Mouse (Mus musculus) cerebellum, postnatal 4 days (tissue): ENCODE measurements around the gene Cnot2.

ENCODE experiments used
- DNase-seq, 2 experiments: peaks; one replicate each; pipeline ENCODE4 v3.0.0; 2022; ENCODE audit warnings: low spot score in 2 of 2, mixed read lengths in 1 of 2

The Cnot2 gene

GRCm38 (mm10) chr10:116480988-116481387 is 100.3 kb downstream of the Cnot2 start:
- no peak for DNase-seq

DNA sequence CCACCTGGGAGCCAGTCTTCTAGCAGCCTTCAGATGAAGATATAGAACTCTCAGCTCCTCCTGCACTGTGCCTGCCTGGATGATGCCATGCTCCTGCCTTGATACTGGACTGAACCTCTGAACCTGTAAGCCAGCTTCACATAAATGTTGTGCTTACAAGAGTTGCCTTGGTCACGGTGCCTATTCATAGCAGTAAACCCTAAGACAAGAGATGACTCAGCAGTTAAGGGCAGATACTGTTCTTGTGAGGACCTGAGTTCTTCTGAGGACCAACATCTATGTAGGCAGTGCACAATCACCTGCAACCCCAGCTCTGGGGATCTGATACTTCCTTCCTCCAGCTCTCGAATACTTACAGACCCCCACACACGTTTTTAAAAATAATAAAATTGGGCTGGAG is 104.8 kb downstream of the Cnot2 start:
- DNase-seq: no peak

GRCm38 (mm10) chr10:116475725-116476124 is 105.6 kb downstream of the Cnot2 start:
- no peak for DNase-seq

GRCm38 (mm10) chr10:116473759-116474549 is 107.4 kb downstream of the Cnot2 start, which contains the start of gene Kcnmb4:
Gene Kcnmb4, minus strand, starts transcription at chr10:116473878.
- DNase-seq: peak in 1 of 2 experiments; percentile 46

DNA sequence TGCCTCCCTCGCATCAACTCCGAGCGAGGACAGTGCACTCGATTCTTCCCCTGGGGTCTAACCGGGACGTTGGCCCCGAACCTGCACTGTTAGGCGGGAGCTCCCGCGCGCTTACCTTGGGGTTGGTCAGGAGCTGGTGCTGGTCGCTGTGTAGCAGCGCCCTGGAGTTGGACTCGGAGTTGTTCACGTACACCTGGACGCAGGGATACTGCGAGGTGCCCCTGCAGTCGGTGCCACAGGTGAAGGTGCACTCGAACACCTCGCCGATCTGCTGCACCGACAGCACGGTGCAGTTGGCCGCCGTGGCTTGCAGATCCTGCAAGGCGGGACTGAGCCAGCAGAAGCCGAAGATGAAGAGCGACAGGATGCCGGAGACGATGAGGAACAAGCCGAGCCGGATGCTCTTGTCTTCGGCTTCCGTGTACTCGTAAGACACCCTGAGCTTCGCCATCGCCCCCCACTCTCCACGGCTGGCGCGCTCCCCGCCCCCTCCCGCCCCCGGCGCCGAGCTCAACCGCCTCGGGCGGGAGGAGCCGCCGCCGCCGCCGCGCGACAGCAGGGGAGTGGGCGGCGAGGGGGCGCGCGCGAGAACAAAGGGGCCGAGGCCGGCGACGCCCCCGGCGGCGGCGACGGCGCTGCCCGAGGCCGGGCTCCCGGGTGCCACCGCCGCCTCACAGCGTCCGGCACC is 108.1 kb downstream of the Cnot2 start:
- DNase-seq: peak in 1 of 2 experiments; percentile 58

DNA sequence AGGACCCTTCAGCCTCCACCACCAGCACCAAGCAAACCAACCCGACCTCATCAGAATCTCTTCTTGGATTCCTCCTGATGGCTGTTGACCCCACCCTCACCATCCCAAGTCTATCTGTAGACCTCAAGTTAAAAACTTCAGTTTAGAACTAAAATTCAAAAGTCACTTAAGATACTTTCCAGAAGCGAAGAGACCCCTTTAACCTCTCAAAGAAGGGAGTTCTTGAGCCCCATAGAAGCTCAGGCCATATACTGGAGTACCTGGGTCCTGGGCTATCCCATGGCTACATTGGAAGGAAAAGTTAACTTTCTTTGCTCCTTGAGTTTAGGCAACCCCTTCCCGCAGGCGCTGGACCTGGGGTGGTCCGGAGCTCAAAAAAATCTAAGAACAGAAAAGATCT is 108.7 kb downstream of the Cnot2 start:
- DNase-seq: no peak

- DNase-seq: no peak
Measured at GRCm38 (mm10) chr10:116470306-116470925, 110.9 kb downstream of the Cnot2 start.

DNA sequence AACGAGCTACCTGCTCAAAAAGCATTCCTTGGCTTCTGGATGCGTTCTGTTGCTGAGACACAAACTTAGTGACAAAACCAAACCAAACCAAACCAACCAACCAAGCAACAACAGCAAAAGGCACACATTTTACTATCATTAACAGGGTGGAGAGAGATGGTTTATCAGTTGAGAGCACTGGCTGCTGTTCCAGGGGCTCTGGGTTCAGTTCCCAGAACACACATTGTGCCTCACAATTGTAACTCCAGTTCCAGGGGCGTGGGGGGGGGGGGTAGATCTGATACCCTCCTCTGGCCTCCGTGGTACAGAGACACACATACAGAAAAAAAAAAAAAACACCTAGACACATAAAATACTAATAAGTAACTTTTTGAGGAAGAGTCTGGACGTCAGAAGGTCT is 113.2 kb downstream of the Cnot2 start:
- DNase-seq: no peak

- DNase-seq: no peak
Measured at GRCm38 (mm10) chr10:116463753-116464345, 117.5 kb downstream of the Cnot2 start.

DNA sequence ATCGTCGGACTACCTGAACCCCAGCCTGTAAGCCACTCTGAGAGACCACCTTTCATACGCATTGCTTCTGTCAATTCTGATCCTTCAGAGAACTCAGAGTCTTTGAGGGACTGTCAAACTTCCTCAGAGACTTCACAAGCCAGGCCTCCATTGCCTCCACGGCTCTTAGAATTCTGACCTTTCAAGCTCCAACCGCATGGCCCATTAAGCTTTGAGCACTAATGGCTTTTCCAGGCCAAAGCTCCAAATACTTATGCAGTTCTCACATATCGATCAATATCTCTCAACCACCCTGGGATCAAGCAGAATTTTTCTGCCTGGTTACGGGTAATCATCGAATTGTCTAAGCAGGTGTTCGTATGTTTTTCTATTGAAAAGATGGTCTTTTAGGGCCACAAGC is 119.9 kb downstream of the Cnot2 start:
- DNase-seq: no peak

DNA sequence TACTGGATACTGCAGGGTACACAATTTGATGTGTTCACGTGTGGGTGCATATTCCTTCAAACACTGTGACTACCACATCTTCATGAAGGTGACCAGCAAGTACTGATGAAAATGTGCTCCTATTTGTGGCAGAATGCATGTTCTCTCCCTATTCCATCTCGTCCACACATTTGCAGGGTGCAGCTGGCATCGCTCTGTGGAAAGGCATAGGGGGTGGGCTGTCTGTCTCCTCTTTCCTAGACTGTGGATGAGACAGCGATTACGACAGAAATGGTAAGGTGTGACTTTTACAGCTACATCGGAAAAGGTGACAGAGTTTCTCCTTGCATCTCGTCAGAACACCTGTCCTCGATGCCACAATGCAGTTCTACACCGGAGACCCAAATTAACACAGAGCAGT is 122.5 kb downstream of the Cnot2 start:
- DNase-seq: no peak

- DNase-seq: no peak
Measured at GRCm38 (mm10) chr10:116452771-116453170, 128.5 kb downstream of the Cnot2 start.

GRCm38 (mm10) chr10:116450621-116451020 is 130.7 kb downstream of the Cnot2 start:
- DNase-seq: no peak

DNA sequence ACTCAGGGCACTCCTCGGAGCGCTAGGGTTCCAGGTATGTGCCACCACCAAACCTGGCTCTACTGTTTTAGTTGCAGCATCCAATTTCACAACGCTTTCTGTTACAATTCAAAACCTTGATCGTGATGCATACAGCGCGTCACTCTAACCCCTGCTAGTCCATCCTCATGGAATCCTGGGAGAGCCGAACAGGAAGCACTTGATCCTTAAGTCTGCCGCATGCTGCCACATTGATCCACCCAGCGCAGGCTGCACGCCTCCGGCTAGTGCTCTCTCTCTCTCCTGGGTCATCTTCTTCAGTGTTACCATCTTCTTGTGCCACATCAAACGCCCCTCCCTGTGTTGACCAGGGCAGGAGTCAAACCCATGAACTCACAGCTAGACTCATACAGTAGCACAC is 133.1 kb downstream of the Cnot2 start:
- no peak for DNase-seq

GRCm38 (mm10) chr10:116447176-116447575 is 134.1 kb downstream of the Cnot2 start:
- no peak for DNase-seq

GRCm38 (mm10) chr10:116446040-116446439 is 135.3 kb downstream of the Cnot2 start:
- no peak for DNase-seq

- no peak for DNase-seq
Measured at GRCm38 (mm10) chr10:116444826-116445225, 136.5 kb downstream of the Cnot2 start.

DNA sequence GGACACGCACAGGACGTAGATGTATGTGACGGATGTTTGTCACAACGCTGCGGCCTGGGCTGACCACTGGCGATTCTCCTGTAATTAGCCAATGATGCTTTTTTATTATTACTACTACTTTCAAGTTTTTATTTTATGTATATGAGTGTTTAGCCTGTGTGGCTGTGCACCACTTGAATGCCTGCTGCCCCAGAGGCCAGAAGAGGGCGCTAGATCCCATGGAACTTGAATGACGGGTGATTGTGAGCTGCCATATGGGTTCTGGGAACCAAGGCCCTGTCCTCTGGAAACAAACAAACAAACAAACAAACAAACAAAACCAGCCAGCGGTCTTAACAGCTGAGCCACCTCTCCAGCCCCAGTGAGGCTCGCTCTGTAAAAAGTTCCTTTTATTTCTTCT is 136.9 kb downstream of the Cnot2 start:
- DNase-seq: no peak

- DNase-seq: no peak
Measured at GRCm38 (mm10) chr10:116440946-116441345, 140.4 kb downstream of the Cnot2 start.

DNA sequence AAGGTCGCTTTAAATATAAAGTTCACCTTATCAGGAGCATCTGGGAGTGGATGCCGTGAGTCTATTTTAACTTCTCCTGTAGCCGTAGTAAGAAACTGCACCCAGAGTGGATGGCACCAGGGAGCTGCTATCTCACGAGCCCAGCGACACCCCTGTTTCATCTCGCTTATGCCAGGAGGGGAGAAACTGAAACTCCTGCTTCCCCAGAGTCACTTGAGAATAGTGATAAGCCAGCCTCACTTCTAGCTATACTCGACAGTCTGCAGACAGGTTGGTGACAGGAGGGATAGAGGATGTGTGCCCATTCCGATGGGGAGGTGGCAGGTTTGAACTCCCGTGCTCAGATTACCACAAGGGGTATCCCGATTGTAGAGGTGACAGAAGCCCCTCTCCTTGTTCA is 141.2 kb downstream of the Cnot2 start:
- no peak for DNase-seq

DNA sequence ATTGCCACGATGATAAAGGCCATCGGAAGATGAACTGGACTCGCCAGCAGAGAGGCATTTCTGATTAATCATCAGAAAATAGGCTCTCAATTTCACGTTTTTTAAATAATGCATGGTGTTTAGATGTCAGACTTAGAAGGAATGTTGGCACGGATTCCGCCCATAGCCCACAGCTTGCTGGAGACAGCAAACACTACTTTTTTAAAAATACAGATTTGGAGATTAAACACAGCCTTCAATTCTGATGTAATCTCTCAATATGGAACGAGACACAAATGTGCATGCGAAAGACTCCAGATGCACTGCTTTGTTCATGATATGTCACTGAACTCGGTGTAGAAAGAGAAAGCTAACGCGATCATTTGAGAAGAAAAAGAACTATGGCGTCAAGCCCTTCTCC is 145.9 kb downstream of the Cnot2 start:
- DNase-seq: no peak
